Mouse (Mus musculus) frontal cortex, adult 2 months (tissue): ENCODE data around the gene Hyou1. TPM values are rescaled to one million over a fixed set of nuclear protein-coding genes. Genes with fewer than 3 reads are reported as not detected.
"Not testable (repeated sequence)": the region's sequence is repeated elsewhere in the genome, so short reads cannot be mapped to it uniquely, and the experiment has no call there.

Experiments
- DNase-seq, 2 experiments: peaks; one replicate each; pipeline ENCODE4 v3.0.0; 2022; ENCODE audit warnings: low spot score in 1 of 2; ENCODE audit errors: extremely low spot score in 1 of 2
- polyA plus RNA-seq: library from polyadenylated mRNA; depleted of rRNA; stranded (reverse); fragments of >200 nt; gene quantifications from 2 replicates; pipeline ENCODE4 v1.2.3, GENCODE M21; 2012; rRNA removed

Hyou1 gene
- polyA plus RNA-seq: 51.3 and 54.5 TPM in 2 replicates

DNA sequence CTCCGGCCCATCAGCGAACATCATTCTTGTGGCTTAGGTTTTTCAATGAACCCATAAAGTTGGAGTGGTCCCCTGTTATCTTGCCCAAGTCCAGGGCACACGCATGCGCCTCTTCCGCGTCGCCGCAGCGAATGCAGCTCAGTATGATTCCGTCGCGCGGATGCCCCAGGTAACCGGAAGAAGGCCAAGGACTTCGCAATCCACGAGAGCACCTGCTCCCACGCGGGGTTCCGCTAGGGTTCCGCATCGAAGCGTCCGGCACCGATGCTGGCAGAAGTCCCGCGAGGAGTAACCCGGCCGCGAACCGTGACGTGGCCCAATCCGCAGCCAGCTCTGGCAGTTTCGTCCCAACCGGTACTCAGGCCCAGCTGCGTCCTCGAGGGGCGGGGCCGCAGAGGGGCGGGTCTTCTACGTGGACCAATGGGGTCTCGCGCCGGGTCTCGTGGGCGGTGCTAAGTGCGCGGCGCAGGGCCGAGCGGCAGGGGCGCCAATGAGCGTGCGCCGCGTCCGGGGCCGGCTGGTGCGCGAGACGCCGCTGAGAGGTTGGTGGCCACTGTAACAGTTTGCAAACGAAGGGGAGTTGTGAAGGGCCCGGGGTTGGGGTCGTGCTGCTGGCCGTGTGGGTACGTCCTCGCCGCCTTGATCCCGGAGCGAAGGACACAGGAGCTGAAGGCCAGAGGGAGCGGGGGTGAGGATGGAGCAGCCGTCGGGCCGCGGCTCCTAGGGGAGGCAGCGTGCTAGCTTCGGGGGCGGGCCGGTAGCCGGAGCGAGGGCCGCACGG lies at the start of gene Hyou1:
TSS of gene Hyou1 (plus strand) at position 437 of the 781 bp plus-strand sequence.
- peak; percentile 97 to 99 for DNase-seq

GRCm38 (mm10) chr9:44330736-44331135 lies 48.6 kb upstream of the Hyou1 start:
- DNase-seq: no peak

- no peak for DNase-seq
These were observed 46.2 kb upstream of the Hyou1 start for GRCm38 (mm10) chr9:44332918-44333638.

GRCm38 (mm10) chr9:44334396-44335330 lies 44.6 kb upstream of the Hyou1 start, which contains the start of gene H2afx:
Gene H2afx, plus strand, starts transcription at chr9:44334694.
- DNase-seq: peak; percentile 100

GRCm38 (mm10) chr9:44335331-44336092 lies 43.8 kb upstream of the Hyou1 start:
- DNase-seq: no peak

DNA sequence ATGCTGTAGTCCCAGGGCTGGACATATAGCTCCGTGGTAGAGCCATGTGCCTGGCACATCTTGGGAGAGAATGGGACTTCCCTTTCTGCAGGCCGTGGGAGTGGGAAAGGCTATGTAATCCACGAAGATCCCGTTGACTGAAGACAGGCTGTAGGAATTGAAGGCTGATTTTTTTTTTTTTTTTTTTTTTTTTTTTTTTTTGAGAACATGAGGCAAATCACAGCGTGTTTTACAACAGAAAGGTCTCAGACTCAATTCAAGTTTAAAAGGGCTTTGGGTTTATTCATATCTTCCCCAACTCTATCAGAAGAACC lies 43.2 kb upstream of the Hyou1 start:
- DNase-seq: no peak

DNA sequence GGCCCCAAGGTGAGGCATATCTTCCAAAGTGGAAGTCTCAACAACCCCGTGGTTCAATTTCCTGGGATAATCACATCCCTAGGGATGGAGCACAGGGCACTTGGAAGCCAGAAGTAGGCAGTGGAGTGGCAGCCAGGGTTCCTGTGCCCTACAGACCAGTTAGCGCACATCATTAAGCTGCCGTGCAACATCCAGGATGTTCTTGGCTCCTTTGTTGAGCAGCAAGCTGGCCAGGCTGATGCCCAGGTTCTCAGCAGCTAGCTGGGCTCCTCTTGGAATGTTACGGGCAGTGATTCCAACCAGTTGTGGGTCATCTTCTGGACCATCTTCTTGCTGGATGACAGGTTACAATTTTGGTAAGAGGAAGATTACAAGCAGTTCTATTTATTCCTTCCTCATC lies 42.8 kb upstream of the Hyou1 start:
- DNase-seq: not testable (repeated sequence)

DNA sequence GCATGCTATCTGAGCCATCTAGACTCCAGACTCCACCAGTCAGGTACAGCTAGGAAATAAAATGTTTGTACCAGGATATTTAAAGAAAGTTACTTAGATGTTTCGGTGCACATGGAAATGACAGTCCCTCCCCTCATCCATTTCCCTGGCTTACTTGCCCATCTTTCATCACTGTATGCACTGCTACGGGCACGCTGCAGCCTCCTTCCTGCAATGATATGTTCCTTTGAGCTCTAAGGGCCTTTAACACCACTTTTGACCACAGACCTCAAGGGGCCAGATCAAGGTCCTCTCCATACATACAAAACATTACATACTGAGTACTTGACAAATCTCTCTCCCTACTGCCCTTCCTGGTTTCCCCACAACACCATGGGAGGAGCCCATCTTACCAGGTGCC lies 42.3 kb upstream of the Hyou1 start:
- no peak for DNase-seq

- no peak for DNase-seq
These were observed 41.7 kb upstream of the Hyou1 start for GRCm38 (mm10) chr9:44337436-44338169.

DNA sequence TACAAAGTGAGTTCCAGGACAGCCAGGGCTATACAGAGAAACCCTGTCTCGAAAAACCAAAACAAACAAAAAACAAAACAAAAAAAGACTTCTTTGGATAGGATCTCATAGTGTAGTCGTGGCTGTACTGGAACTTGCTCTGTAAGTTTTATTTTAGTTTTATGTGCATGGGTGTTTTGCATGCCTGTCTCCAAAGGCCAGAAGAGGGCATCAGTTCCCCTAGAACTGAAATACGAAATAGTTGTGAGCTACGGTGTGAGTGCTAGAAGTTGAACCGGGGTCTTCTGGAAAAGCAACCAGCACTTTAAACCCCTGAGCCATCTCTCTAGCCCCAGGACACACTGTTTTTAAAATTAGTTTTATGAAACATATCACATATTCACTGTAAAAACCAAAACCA lies 40.7 kb upstream of the Hyou1 start:
- DNase-seq: no peak

- DNase-seq: no peak
These were observed 37.8 kb upstream of the Hyou1 start for GRCm38 (mm10) chr9:44341487-44341886.

DNA sequence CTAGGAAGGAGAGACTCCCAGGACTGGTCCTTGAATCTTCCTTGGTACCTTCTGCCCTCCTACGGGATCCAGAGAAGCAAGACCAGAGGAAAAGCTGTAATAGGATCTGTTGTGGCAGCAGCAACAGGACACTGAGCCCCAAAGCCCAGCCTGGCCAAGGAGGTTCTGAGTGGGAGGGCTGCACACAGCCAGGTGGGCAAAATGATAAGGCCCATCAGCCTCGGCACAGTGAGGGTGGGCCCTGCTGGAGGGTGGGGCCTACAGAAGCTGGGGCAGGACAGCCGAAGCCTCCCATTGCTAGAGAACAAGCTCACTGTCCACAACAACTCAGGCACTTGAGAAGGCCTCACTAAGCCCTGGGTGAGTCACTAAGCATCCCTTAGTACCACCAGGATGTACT lies 37.1 kb upstream of the Hyou1 start:
- no peak for DNase-seq

DNA sequence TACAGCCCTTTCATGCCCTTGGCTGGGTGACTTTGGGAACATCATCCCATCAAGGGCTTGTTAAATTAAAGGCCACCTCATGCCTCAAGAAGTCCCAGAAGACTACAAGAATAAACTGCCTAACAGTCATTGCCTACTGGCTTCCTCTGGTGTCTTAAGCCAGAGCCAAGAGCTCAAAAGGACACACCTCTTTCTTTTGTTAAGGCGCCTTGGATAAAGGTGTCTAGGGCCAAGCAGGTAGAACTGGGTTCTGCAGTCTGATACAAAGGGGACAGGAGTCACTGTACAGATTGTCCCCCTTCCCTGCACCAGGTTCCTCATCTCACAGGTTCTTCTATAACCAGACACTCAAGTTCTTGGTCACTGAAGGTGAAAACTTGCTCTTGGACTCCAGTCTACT lies 36.7 kb upstream of the Hyou1 start:
- no peak for DNase-seq

DNA sequence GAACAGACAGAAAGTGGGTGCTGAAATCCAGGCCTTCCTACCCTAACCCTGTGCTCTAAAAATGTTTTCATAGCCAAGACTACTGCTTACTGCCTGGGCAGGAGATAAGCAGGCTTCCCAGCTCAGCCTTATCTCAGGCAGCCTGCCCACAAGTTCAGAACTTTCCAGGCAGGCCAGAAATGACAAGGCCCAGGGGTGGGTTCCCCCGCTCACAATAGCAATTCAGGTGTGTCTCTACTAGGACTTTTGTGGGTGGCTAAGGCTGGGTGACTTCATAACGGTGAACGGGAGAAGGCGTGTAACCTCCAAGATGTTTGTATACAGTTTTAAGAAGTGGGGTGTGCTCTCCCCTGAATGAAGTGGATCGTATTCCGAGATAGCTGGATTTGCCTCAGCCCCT lies 36.0 kb upstream of the Hyou1 start:
- DNase-seq: no peak

DNA sequence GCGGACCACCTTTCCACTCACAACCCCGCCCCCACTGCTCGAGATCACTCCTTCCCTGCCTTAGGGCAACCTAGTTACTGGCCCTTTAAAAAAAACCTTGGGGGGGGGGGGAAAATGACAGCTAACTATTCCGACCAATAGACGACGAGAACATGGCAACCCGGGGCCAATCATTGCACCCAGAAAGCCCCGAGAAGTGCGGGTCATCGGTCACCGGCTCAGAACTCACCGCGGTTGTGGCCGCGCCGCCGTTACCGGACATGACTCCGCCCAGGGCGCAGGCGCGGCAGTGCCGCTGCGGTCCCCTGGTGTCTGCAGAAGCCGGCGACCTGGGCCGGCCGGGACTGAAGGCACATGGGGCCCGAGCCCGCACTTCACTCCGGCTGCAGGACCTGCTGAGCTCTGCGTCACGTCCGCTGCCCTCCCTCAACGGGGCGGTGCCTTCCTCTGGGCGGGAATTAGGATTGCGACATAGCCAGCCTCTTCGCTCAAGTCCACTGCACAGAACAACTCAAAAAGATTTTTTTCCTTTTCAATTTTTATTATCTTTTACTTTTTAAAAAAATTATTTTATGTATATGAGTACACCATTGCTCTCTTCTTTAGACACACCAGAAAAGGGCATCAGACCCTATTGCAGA lies 35.4 kb upstream of the Hyou1 start, which contains the start of gene Hmbs:
TSS of gene Hmbs (minus strand) at position 448 of the 641 bp plus-strand sequence.
- peak; percentile 75 to 89 for DNase-seq

- DNase-seq: peak in 1 of 2 experiments; percentile 26
These were observed 33.5 kb upstream of the Hyou1 start for GRCm38 (mm10) chr9:44345570-44346433.

DNA sequence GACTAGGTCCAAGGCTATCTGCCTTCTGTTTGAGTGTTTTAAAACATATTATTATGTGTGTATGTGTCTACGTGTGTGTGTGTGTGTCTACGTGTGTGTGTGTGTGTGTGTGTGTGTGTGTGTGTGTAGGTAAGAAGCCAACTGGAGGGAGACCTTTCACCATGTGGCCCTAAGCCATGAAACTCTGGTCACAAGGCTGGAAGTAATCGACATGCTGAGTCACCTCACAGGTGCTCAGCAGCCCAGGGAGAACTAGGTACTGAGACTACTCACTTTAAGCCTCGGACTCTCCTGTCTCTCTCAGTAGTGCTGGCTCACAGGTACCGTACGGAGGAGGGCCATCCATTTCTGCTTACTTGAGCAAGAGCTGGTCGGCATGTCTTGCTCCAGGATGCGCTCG lies 32.1 kb upstream of the Hyou1 start:
- DNase-seq: no peak

DNA sequence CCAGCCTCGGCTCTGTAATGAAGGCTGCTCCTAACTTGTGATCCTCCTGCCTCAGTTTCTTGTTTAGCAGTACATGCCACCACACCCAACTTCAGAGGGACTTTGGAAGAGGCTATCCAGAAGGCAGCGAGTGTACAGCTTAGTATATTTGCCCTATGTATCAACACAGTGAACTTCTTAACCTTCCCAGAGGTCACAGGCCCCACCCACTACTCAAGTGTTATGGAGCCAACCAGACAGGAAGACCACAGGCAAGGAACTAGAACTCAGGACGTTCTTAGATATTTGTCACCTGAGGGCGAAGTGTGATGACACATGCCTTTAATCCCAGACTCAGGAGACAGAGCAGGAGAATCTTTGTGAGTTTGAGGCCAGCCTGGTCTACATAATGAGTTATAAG lies 31.7 kb upstream of the Hyou1 start:
- DNase-seq: no peak
